Mouse (Mus musculus): ENCODE results near the gene Nicn1.

Gene Nicn1

GRCm38 (mm10) chr9:108290016-108290750, at the start of gene Nicn1:
Gene Nicn1 (plus strand): TSS chr9:108290429.
- TF ChIP-seq GATA4 (IDR thresholded peaks at IDR 0.05; ENCODE audit: insufficient replicate concordance, low read length): peak; percentile 16; the same call in 1 of the 2 replicates

GRCm38 (mm10) chr9:108244540-108244939, 45.7 kb upstream of the Nicn1 start:
- no peak for TF ChIP-seq GATA4 (IDR thresholded peaks at IDR 0.05; ENCODE audit: insufficient replicate concordance, low read length)

- TF ChIP-seq GATA4 (IDR thresholded peaks at IDR 0.05; ENCODE audit: insufficient replicate concordance, low read length): no peak
These were observed 45.2 kb upstream of the Nicn1 start for GRCm38 (mm10) chr9:108244984-108245383.

- no peak for TF ChIP-seq GATA4 (IDR thresholded peaks at IDR 0.05; ENCODE audit: insufficient replicate concordance, low read length)
These were observed 41.3 kb upstream of the Nicn1 start for GRCm38 (mm10) chr9:108248957-108249356.

GRCm38 (mm10) chr9:108251877-108252276, 38.4 kb upstream of the Nicn1 start:
- TF ChIP-seq GATA4 (IDR thresholded peaks at IDR 0.05; ENCODE audit: insufficient replicate concordance, low read length): no peak

- no peak for TF ChIP-seq GATA4 (IDR thresholded peaks at IDR 0.05; ENCODE audit: insufficient replicate concordance, low read length)
These were observed 37.5 kb upstream of the Nicn1 start for GRCm38 (mm10) chr9:108252766-108253165.

GRCm38 (mm10) chr9:108260526-108260925, 29.7 kb upstream of the Nicn1 start:
- TF ChIP-seq GATA4 (IDR thresholded peaks at IDR 0.05; ENCODE audit: insufficient replicate concordance, low read length): no peak

GRCm38 (mm10) chr9:108261865-108262264, 28.4 kb upstream of the Nicn1 start:
- no peak for TF ChIP-seq GATA4 (IDR thresholded peaks at IDR 0.05; ENCODE audit: insufficient replicate concordance, low read length)

- no peak for TF ChIP-seq GATA4 (IDR thresholded peaks at IDR 0.05; ENCODE audit: insufficient replicate concordance, low read length)
These were observed 27.7 kb upstream of the Nicn1 start for GRCm38 (mm10) chr9:108262494-108263049.

GRCm38 (mm10) chr9:108263131-108263681, 27.0 kb upstream of the Nicn1 start:
- TF ChIP-seq GATA4 (IDR thresholded peaks at IDR 0.05; ENCODE audit: insufficient replicate concordance, low read length): no peak

- no peak for TF ChIP-seq GATA4 (IDR thresholded peaks at IDR 0.05; ENCODE audit: insufficient replicate concordance, low read length)
These were observed 26.5 kb upstream of the Nicn1 start, which contains the start of gene Dag1 for GRCm38 (mm10) chr9:108263690-108264190. Gene Dag1 (minus strand): TSS chr9:108263958.

- TF ChIP-seq GATA4 (IDR thresholded peaks at IDR 0.05; ENCODE audit: insufficient replicate concordance, low read length): no peak
These were observed 25.9 kb upstream of the Nicn1 start for GRCm38 (mm10) chr9:108264191-108264921.

GRCm38 (mm10) chr9:108266261-108266935, 23.8 kb upstream of the Nicn1 start:
- no peak for TF ChIP-seq GATA4 (IDR thresholded peaks at IDR 0.05; ENCODE audit: insufficient replicate concordance, low read length)

GRCm38 (mm10) chr9:108267691-108268090, 22.5 kb upstream of the Nicn1 start:
- peak; percentile 52; the same call in 1 of the 2 replicates for TF ChIP-seq GATA4 (IDR thresholded peaks at IDR 0.05; ENCODE audit: insufficient replicate concordance, low read length)

- no peak for TF ChIP-seq GATA4 (IDR thresholded peaks at IDR 0.05; ENCODE audit: insufficient replicate concordance, low read length)
These were observed 18.3 kb upstream of the Nicn1 start for GRCm38 (mm10) chr9:108271941-108272340.

All from liver, adult (tissue).